Mouse (Mus musculus): ENCODE results near the gene Kctd2.
"Not testable (repeated sequence)": the region's sequence is repeated elsewhere in the genome, so short reads cannot be mapped to it uniquely, and the experiment has no call there.

The Kctd2 gene

GRCm38 (mm10) chr11:115419531-115420237 is at the start of gene Kctd2, which contains the start of gene Atp5h:
TSS of gene Kctd2 (plus strand) at chr11:115420128.
TSS of gene Atp5h (minus strand) at chr11:115419962.
- peak; percentile 90 for DNase-seq (ENCODE audit: low read depth, low spot score)

DNA sequence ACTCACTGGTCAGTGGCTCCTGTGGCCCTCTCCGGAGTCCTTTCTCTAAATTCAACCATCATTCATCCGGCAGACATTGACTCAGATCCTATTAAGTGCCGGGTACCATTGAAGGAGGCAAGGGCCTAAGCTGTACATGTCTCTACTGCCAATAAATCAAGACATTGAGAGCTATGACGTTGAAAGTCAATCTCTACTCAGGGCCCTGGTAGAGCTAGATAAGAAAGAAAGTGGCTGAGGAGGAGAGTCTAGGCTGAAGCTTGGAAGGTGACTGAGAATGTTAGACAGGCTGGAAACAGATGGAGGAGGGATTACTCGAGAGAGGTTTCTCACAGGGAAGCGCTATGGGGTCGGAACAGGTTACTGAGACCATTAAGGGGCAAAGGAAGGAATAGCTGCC is 49.6 kb upstream of the Kctd2 start:
- no peak for DNase-seq (ENCODE audit: low read depth, low spot score)

GRCm38 (mm10) chr11:115371354-115371753 is 48.6 kb upstream of the Kctd2 start:
- DNase-seq (ENCODE audit: low read depth, low spot score): no peak

DNA sequence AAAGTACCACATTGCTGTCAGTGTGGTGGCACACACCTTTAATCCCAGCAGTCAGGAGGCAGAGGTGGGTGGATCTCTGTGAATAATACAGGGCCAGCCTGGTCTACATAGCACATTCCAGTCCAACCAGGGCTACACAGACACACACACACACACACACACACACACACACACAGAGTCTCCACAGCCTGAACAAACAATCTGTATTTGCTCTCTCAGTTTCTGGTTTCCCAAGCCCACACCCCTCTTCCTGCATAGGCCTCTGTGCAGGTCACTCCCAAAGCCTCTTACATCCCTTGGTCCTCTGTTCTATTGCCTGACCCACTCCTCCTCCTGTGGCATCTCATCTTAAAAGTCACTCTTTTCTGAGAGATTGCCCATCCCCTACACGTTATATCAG is 47.9 kb upstream of the Kctd2 start:
- DNase-seq (ENCODE audit: low read depth, low spot score): no peak

GRCm38 (mm10) chr11:115372737-115373136 is 47.2 kb upstream of the Kctd2 start:
- no peak for DNase-seq (ENCODE audit: low read depth, low spot score)

DNA sequence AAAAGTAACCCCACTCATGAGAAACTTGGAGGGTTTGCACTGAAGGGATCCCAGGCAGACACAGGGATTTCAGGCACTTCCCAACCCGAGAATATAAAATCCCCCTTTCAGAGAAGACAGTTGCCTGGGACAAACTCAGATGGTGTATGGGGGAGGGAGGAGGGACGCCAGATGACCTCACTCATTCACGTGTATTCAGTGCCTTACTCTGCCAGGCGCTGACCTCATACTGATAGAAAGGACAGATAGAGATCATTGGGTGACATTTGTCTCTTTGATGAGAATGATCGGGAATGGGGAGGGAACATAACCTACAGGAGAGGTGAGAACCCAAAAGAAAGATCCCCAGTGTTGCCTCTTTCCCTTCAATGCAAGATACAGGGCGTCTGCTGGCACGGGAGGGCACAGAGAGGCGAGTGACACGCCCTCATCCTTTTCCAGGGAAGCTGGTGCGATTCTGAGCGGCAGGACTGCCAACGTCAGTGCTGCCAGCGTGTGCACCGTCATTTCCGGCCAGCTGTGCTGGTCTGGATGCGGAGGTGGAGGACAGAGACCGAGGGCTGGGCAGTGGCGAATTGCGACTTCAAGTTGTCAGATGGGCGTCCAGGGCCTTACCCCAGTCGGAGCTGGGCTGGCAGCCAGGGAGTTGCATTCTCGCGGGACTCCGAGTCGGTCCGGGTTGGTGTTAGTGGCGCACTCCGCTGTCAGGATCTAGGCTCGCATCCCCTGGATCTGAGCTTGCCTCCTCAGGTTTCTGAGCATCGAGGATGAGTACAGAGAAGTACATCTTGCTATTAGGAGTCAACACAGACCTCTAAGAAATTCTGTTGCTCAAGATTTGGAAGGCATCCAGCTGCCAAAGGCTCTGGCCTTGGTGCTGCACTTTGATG is 45.9 kb upstream of the Kctd2 start:
- no peak for DNase-seq (ENCODE audit: low read depth, low spot score)

- no peak for DNase-seq (ENCODE audit: low read depth, low spot score)
Observed at GRCm38 (mm10) chr11:115374695-115375425, 45.1 kb upstream of the Kctd2 start.

DNA sequence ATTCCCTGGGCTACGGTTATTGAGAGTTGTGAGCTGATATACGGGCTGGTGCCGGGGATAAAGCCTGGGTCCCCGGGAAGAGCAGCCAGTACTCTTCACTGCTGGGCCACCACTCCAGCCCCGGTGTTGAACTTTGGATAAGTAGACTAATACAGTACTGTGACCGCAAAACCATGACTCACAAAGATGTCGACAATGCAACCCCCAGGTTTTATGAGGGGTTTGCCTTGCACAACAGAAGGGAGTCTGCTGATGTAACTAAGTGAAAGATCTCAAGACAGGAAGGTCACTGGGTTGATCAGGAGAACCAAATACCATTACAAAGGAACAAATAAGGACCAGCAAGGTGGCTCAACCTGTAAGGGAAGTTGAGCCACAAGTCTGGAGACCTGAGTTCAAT is 43.2 kb upstream of the Kctd2 start:
- no peak for DNase-seq (ENCODE audit: low read depth, low spot score)

DNA sequence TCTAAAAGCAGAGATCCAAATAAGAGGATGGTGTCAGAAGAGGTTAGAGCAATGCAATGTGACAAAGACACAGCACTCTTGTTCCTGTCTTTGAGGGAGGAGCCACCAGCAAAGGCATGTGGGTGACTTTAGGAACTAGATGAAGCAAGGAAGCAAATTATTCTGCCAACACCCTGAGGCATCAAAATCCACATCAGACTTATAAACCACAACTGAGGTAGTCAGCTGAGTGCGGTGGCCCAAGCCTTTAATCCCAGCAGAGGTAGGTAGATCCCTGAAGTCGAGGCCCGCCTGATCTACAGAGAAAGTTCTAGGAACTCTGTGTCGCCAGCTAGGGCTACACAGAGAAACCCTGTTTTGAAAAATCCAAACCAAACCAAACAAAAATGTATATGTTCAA is 42.7 kb upstream of the Kctd2 start:
- no peak for DNase-seq (ENCODE audit: low read depth, low spot score)

DNA sequence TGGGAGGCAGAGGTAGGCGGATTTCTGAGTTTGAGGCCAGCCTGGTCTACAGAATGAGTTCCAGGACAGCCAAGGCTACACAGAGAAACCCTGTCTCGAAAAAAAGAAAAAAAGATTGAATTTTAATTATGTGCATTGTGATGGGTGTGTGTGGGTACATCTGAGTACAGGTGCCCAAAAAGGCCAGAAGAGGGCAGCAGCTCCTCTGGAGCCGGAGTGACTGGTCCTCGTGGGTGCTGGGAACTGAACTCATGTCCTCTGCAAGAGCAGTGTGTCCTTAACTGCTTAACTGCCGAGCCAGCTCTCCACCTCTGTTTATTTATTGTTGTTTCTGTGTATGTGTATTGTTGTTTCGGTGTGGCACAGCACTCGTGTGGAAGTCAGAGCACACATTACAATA is 42.1 kb upstream of the Kctd2 start:
- no peak for DNase-seq (ENCODE audit: low read depth, low spot score)

DNA sequence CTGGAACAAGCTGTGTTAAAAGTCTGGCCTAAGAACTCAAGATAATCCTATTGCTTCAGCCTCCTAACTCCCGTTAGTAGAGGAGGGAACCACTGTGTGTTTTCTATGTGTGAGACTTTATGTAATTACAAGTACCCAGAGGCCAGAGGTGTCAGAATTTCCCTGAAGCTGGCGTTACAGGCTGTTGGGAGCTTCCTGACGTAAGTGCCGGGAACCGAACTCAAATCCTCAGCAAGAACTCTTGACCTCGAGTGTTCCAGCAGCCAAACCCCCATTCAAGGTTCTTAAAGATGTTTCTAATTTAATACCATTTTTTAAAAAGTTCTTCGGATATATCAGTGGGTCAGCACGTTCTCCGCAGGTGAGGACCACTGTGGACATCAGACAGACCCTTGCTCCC is 38.7 kb upstream of the Kctd2 start:
- no peak for DNase-seq (ENCODE audit: low read depth, low spot score)

DNA sequence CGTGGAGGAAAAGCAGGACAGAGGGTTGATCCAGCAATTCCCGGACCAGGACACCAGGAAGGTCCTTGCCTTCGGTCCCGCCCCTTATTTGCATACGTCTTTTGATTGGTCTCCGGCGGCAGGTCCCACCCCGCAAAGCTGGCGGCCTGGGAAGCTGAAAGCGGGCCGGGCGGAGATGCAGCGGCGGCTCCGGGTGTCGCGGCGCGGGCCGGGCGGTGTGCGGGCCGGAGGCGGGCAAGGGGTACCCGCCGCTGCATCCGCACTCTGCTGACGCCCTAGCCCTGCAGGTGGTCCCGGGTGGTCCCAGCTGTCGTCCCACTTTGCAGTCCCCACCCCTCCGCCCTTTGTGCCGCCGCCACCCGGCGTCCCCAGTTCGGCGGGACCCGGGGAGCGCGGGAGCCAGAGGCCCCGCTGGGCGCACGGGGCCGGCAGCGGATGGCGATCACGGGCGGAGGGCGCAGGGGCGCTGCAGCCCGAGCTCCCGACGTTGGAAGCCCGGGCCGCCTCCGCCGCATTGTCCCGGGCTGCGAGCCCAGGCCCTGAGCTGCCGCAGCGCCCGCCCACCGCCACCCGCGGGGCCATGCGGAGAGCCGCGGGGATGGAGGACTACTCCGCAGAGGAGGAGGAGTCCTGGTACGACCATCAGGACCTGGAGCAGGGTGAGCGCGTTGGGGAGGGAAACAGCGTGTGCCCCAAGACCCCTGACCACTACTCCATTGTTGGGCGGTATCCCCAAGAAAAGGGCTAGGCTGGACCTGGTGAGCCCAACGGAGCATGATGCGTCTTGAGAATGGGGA is 38.0 kb upstream of the Kctd2 start, which contains the start of gene Cdr2l:
Cdr2l (plus strand) TSS at position 174 of the 797 bp plus-strand sequence.
- DNase-seq (ENCODE audit: low read depth, low spot score): peak; percentile 71

- no peak for DNase-seq (ENCODE audit: low read depth, low spot score)
Observed at GRCm38 (mm10) chr11:115382891-115383290, 37.0 kb upstream of the Kctd2 start.

DNA sequence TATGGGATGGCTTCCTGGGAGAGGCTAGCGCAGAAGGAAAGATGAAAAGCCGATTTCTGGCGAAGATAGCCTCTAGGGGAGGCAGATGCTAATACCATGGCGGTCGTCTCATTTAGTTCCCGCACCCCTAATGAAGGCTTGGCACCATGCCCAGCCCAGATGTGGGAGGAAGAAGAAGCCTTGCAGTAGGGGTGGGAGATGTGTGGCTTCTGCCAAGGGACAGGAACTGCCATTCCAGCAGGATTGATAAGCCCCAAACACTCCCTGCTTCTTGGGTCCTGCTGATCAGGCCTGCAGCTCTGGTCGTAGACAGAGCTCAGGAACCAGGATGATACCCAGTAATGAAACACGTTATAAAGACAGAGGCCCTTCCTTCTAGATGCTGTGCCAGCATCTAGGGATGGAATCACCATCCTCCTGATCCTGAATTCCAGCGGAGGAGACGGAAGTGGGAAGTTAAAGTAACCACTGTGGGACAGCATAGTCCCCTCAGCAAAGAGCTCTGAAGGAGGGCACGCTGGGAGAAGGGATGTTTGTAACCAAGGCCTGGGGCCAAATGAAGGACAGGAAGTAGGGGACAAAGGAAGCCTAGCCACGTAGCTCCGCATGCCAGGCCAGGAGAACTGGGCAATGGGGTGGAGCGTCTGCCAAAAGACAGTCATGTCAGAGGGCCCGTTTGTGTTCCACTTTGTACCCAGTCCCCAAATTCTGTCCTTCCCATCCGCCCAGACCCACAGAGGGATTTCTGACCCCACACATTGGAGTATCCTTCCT is 36.0 kb upstream of the Kctd2 start:
- no peak for DNase-seq (ENCODE audit: low read depth, low spot score)

- DNase-seq (ENCODE audit: low read depth, low spot score): no peak
Observed at GRCm38 (mm10) chr11:115384587-115384986, 35.3 kb upstream of the Kctd2 start.

GRCm38 (mm10) chr11:115386859-115387258 is 33.1 kb upstream of the Kctd2 start:
- not testable (repeated sequence) for DNase-seq (ENCODE audit: low read depth, low spot score)

DNA sequence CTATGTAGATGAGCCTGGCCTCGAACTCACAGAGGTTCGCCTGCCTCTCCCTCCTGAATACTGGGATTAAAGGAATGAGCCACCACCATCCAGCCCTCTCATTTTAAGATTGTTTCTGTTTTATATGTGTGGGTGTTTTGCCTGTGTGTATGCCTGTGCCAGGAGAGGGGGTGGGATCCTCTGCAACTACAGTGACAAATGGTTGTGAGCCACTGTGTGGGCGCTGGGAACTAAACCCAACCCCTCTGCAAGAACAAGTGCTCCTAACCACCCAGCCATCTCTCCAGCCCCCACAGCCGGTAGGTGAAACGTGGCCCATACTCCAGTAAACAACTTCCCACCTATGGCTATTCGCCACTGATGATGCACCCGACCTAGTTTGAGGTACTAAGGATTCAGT is 28.6 kb upstream of the Kctd2 start:
- DNase-seq (ENCODE audit: low read depth, low spot score): no peak

DNA sequence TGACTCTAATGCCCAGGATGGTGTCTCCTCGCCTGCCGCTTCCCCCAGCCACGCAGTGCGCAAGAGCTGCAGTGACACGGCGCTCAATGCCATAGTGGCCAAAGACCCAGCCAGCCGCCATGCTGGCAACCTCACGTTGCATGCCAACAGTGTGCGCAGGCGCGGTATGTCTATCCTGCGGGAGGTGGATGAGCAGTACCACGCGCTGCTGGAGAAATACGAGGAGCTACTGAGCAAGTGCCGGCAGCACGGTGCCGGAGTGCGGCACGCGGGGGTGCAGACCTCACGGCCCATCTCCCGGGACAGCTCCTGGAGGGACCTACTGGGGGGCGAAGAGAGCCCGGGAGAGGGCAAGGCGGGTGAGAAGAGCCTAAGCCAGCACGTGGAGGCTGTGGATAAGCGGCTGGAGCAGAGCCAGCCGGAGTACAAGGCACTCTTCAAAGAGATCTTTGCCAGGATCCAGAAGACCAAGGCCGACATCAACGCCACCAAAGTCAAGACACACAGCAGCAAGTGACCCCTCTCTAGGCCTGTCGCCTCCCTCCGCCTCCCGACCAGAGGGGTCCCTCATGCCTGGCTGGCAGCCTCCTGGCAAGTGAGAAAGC is 26.1 kb upstream of the Kctd2 start:
- DNase-seq (ENCODE audit: low read depth, low spot score): no peak

DNA sequence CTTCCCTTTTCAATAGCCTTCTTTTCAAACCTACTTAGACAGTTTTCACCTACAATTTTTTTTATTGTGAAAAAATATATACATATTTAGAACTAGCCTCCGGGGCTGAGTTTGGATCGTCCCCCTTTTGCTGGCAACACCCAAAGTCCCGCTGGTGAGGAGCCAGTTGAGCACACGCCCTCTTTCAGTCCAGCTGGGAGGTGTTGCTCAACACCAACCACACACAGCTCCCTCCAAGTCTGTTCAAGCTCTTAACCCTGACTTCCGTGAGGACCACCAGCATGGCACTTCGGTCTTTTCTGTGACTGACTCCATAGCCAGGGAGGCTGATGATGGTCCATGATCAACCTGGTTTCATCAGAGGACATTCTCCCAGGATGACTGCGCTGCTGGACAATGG is 21.8 kb upstream of the Kctd2 start:
- DNase-seq (ENCODE audit: low read depth, low spot score): no peak

- no peak for DNase-seq (ENCODE audit: low read depth, low spot score)
Observed at GRCm38 (mm10) chr11:115400126-115400525, 19.8 kb upstream of the Kctd2 start.
